Mouse (Mus musculus) liver, embryonic 14.5 days (tissue): ENCODE measurements around the gene Bloc1s4.

ENCODE experiments used
- CTCF ChIP-seq: IDR thresholded peaks from 2 replicates; pipeline ENCODE4 v1.5.1; 2016; ENCODE audit warnings: antibody characterized with exemption, low read depth, control low read depth
- EP300 ChIP-seq: IDR thresholded peaks from 2 replicates; pipeline ENCODE4 v1.6.1; 2016; ENCODE audit warnings: antibody characterized with exemption, low read depth

GRCm38 (mm10) chr5:36711863-36712262 lies 36.6 kb downstream of the Bloc1s4 start:
- TF ChIP-seq CTCF (no peak), EP300 (no peak)
